Mouse (Mus musculus) layer of hippocampus, postnatal 36 days (tissue): ENCODE data around the gene Cfap206. TPM values are rescaled to one million over a fixed set of nuclear protein-coding genes. Genes with fewer than 3 reads are reported as not detected.

Experiments
- DNase-seq, 2 experiments: peaks; one replicate each; pipeline ENCODE4 v3.0.0; 2022
- total RNA-seq, 2 experiments: library from RNA; stranded (reverse); gene quantifications; 2 replicates each; pipeline ENCODE4 v1.2.3; 2021

The Cfap206 gene
- total RNA-seq, 2 experiments from 2014 or later = 0.77 to 1.9 TPM

DNA sequence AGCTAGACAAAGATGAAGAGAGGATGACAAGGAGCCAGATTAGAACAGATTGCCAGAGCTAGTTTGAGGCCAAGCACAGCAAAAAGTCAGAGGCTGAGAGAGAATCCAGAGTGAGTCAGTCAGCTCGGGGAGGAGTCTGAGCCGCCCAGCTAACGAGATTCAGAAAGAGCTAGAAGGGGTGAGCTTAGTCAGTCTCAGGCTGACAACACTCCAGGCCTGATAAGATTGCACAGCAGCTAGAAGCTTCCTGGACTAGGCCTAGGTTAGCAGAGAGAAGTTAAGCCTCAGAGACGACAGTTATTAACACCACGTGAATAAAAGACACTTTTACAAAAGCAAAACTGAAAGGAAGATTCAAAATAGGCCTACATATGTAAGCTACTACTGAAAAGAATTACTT, 62.1 kb downstream of the Cfap206 start:
- DNase-seq = no peak

DNA sequence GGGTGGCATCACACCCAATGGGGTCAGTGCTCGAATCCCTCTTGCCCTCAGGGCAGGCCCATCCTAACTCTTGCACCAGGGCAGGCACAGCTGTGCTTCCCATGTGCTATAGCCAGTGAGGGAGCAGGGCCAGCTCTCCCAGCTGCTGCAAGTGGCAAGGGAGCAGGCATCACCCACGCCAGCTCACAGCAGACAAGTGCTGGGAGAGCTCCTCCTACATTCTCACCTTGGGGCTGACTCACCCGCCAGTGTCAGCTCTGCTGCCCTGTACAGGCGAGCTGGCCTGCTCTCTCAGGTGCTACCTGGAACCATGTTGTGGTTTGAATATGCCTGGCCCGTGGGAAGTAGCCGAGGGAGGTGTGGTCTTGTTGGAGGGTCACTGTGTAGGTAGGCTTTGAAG, 68.1 kb downstream of the Cfap206 start:
- no peak for DNase-seq

DNA sequence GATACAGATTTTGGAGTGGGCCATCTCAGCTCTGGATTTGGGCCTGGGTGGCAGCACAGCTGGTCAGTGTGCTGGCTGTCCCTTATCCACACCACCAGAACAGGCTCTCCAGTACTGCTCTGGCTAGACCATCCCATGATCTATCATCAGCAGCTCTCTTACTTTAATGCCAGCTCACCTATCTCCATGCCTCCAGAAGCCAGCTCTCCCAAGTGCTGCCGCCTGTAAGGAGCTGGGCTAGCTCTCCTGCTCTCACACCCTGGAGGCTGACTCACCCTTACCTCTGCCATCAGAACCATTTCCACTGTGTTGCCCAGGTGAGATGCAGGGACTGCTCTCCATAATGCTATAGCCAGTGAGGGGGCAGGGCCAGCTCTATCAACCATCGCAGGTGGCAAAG, 68.5 kb downstream of the Cfap206 start:
- no peak for DNase-seq

DNA sequence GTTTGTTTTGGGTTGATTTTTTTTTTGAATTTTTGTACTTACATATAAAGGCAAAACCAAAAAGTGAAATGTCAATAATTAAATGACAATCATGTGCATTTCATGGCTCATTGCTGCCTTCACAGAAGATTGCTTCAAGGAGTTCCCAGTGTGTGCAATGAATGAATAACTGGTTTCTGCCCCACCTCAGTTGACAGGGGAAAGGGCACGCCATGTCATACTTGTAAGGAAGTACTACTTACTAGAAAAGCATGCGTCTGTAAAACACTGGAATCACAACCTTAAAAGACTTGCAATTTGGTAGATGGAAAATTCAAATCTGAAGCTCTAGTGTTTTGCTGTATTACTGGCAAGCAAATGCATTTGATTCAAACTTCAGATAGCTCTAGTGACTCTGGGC, 71.0 kb downstream of the Cfap206 start:
- no peak for DNase-seq

DNA sequence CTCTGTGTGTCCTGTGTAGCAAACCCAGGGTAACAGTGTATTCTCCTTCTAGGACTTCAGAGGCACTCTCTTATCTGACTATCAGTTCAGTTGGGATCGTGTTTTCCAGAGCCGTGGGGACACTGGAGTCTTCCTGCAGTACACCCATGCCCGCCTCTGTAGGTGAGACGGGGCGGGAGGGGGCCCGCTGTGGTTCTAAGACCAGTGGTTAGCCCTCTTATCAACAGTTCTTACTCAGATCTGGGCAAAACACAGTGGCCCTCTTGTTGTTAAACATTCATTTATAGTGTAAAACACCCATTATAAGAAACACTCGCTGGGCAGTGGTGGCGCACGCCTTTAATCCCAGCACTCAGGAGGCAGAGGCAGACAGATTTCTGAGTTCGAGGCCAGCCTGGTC, 73.9 kb downstream of the Cfap206 start:
- no peak for DNase-seq

DNA sequence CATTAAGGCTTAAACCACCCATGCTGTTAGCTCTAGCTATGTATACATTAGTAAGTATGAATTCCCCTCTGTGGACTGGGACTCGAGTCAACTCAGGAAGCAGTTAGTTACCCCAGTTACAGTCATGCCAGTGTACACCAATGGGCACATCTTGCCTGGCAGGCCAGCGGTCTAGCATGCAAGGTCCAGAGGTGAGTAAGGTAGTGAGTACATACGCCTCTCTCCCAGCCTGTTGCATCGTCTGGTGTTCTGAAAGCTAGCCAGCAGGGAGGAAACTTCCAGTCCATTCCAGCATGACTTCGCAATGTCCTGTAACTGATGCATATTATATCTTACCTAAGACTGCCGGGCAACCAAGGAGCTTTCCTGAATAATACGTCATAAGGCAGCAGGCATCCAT, 76.8 kb downstream of the Cfap206 start:
- no peak for DNase-seq

DNA sequence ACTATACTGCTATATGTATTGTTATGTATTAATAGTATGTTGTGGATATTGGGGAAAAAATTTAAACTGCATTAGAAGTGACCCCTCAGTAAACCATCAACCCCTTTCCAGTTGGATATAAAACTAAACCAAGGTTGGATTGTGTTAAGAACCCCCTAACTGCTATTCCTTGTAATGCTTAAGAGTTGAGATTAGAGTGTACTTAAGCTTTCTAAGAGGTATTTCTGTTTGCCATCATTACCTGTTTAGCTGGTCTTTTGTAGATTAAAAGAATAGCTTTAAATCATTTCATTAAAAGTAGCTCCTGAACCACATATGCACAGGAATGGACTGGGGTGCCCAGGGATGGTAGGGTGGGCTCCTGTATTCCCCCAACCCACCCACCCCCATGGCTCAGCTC, 85.2 kb downstream of the Cfap206 start:
- no peak for DNase-seq

DNA sequence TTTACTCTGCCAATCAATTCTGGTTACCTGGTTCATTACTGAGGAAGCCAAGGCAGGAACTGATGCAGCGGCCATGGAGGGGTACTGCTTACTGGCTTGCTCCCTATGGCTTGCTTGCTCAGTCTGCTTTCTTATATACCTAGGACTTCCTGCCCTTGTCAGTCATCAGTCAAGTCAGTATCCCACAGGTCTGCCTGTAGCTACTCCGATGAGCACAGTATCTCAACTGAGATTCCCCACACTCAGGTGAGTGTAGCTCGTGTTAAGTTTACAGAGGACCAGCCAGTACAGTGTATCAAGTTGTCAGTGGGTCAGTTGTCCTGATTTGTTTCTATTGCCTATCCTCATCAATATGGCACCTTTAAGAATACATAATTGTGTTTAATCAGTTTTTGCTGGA, 89.3 kb downstream of the Cfap206 start:
- no peak for DNase-seq

DNA sequence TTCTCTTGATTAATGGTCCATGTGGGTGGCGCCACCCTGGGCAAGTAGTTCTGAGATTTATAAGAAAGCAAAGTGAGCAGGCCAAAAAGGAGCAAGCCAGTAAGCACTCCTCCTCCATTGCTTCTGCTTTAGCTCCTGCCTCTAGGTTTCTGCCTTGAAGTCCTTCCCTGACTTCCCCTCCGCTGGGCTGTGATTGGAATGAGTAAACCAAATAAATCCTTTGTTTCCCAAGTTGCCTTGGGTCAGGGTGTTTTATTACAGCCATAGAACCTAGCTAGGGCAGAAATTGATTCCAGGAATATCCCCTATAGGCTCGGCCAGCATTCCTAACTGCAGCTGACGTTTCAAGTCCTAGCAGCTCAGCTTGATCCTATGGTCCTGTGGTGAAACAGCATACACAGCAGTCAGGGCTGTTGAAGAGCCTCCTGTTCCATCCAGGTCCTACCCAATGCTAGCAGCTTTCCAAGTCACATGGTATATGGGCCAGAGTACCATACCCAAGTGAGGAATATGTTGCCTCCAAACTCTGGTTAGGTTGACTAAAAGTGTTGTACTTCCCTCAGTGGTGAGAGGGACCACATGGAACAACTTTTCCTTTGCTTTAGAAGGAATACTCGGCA, 90.2 kb downstream of the Cfap206 start:
- no peak for DNase-seq

Other genes starting within 250 kb of the Cfap206 start
- gene Akirin2, start 179.3 kb downstream of the Cfap206 start, total RNA-seq = 100 to 1,000 TPM; 102 to 103 TPM
- 10 to 100 TPM; 51.2 to 55.0 TPM for gene Orc3, start 115.3 kb downstream of the Cfap206 start, total RNA-seq
- gene Rars2, start 115.2 kb downstream of the Cfap206 start, total RNA-seq = 10 to 100 TPM; 26.4 to 28.8 TPM
- gene Slc35a1, start 42.8 kb downstream of the Cfap206 start, total RNA-seq = 10 to 100 TPM; 20.9 to 22.0 TPM
- not detected for gene Gm136, start 26.1 kb upstream of the Cfap206 start, total RNA-seq
- 10 to 100 TPM; 18.9 to 23.2 TPM for gene Smim8, start 48.2 kb upstream of the Cfap206 start, total RNA-seq
- 10 to 100 TPM; 25.9 to 28.1 TPM for gene Zfp292, start 152.8 kb upstream of the Cfap206 start, total RNA-seq
- gene Cga, start 163.6 kb upstream of the Cfap206 start, total RNA-seq = not detected